ENCODE assay signal across 9 mouse cellular contexts in the genomic region with DNA sequence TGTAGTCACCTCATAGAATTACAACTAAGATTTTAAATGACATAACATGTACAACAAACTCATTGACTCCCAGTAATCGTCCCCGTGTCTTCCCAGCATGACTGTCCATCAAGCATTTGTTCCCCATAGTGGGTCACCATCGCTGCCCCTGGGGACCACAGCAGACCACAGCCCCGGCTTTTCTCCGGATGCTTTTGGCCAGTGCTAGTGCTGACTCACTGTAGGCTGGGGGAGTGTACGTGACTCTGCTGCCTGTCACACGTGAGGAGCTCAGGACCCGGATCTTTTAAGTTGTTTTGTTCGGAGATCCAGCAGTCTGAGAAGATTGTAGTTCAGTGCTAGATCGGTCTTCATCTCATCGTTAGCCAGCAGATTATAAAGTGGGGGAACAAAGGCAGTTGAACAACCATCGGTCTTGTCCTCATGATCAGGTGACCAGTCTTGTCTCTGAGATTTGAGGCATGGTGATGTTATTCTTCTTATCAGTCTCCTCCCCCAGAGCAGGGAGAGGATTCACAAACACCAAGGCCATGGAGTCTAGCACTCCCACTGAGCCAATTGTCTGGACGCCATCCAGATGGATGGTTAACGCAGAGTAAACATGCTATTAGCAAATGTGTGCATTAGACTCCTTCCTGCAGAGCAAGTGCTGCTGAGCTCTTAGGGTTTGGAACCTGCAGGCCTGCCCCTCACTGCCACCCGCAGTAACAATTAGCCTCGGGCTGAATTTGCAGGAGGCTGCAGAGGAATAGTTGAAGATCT.
DNase-seq lines count a peak whose midpoint lies in the region; ATAC-seq and TF ChIP-seq lines count a peak whose summit lies in the region.
"Had no signal": no experiment of that assay in that cellular context is flagged by ENCODE, and none has a peak within 500 bp of the region (broad histone marks: within the 10 kb centered on the region; RNA-seq: fewer than 3 reads in every experiment).

No protein-coding gene starts in this region.

- DNase-seq in cerebellum, postnatal 10 days, result peak; percentile 20 to 46
- no peak for DNase-seq in cerebellum, adult 11-12 months
- peak; percentile 79 for DNase-seq in lung, embryonic 14.5 days
- DNase-seq in lung, postnatal 14 days, result no peak
- DNase-seq in adrenal gland, postnatal 36 days, result peak; percentile 20
- DNase-seq in midbrain, postnatal 0 days (ENCODE audit: low spot score), result peak; percentile 53
- DNase-seq in heart, postnatal 4 days, result no peak
- no peak for DNase-seq in urinary bladder, postnatal 36 days (ENCODE audit: low spot score in 2 of 2)

- H3K9me3 ChIP-seq in lung, embryonic 14.5 days (ENCODE audit: low read depth, low read length), result no peaks in the 10 kb centered on the region
- no peaks in the 10 kb centered on the region for H3K9me3 ChIP-seq in midbrain, postnatal 0 days (ENCODE audit: low read length)

- H3K27ac ChIP-seq in lung, embryonic 14.5 days (ENCODE audit: low read depth), result no peak overlapping the region
- no peak overlapping the region for H3K27ac ChIP-seq in midbrain, postnatal 0 days (ENCODE audit: low read depth, low read length)

- WGBS in lung, embryonic 14.5 days, result 60% methylated on average over 16 of the region's 16 CpGs
- WGBS in midbrain, postnatal 0 days, result 73% methylated on average over 16 of the region's 16 CpGs

- no peak for TF ChIP-seq CTCF in lung, embryonic 14.5 days (IDR thresholded peaks at IDR 0.05; ENCODE audit: low read depth)
- no peak for TF ChIP-seq CTCF in midbrain, postnatal 0 days (IDR thresholded peaks at IDR 0.05)

- no peaks in the 10 kb centered on the region for H3K36me3 ChIP-seq in lung, embryonic 14.5 days (ENCODE audit: insufficient read depth)
- H3K36me3 ChIP-seq in midbrain, postnatal 0 days (ENCODE audit: insufficient read depth, low read length), result no peaks in the 10 kb centered on the region
- H3K36me3 ChIP-seq: heart, embryonic 12.5 days had no signal

- H3K4me1 ChIP-seq in lung, embryonic 14.5 days (ENCODE audit: insufficient read depth), result no peaks in the 10 kb centered on the region
- no peaks in the 10 kb centered on the region for H3K4me1 ChIP-seq in midbrain, postnatal 0 days (ENCODE audit: insufficient read depth, low read length)
- H3K4me1 ChIP-seq: heart, embryonic 12.5 days had no signal

- no peaks in the 10 kb centered on the region for H3K27me3 ChIP-seq in lung, embryonic 14.5 days (ENCODE audit: insufficient read depth, low read length)
- H3K27me3 ChIP-seq in midbrain, postnatal 0 days (ENCODE audit: insufficient read depth, low read length), result no peaks in the 10 kb centered on the region
- H3K27me3 ChIP-seq: heart, embryonic 12.5 days had no signal

- no peak overlapping the region for H3K4me2 ChIP-seq in lung, embryonic 14.5 days
- H3K4me2 ChIP-seq in midbrain, postnatal 0 days (ENCODE audit: low read depth, low read length, poor library complexity, severe bottlenecking), result no peak overlapping the region
- H3K4me2 ChIP-seq: heart, embryonic 12.5 days had no signal

- H3K4me3 ChIP-seq in lung, embryonic 14.5 days (ENCODE audit: low read depth, low read length), result no peak overlapping the region
- H3K4me3 ChIP-seq in midbrain, postnatal 0 days (ENCODE audit: low read depth, low read length), result no peak overlapping the region
- H3K4me3 ChIP-seq: heart, embryonic 12.5 days had no signal

- H3K9ac ChIP-seq in lung, embryonic 14.5 days, result no peak overlapping the region
- no peak overlapping the region for H3K9ac ChIP-seq in midbrain, postnatal 0 days (replicated peaks; ENCODE audit: low read length, poor library complexity, severe bottlenecking)
- H3K9ac ChIP-seq: heart, embryonic 12.5 days had no signal

- ATAC-seq in lung, embryonic 14.5 days (ENCODE audit: insufficient read depth), result peak; percentile 78
- no peak for ATAC-seq in midbrain, postnatal 0 days (ENCODE audit: low FRiP score)

Comparison
In these comparisons a context has a peak if more than half of its experiments do, and no peak if none do; other contexts are left out.
1. DNase-seq: peak in cerebellum, postnatal 10 days (2 of 2), lung, embryonic 14.5 days (single experiment), adrenal gland, postnatal 36 days (2 of 2) and midbrain, postnatal 0 days (single experiment); none in cerebellum, adult 11-12 months (single experiment), lung, postnatal 14 days (single experiment), heart, postnatal 4 days (single experiment) and urinary bladder, postnatal 36 days (0 of 2).